Mouse (Mus musculus) lung, adult 18-20 months (tissue): ENCODE measurements around the gene Thrsp.
A peak's percentile ranks its signal among the peaks of the same experiment; 100 is the strongest.

ENCODE experiments used
- DNase-seq, 2 experiments: peaks; one replicate each; pipeline ENCODE4 v3.0.0; 2022; ENCODE audit warnings: mixed read lengths in 2 of 2

Gene Thrsp

GRCm38 (mm10) chr7:97416473-97416872, 1.1 kb downstream of the Thrsp start:
- DNase-seq = no peak

- no peak for DNase-seq
These were observed 2.4 kb downstream of the Thrsp start for GRCm38 (mm10) chr7:97414915-97415687.

- DNase-seq = peak in 1 of 2 experiments; percentile 31
These were observed 3.1 kb downstream of the Thrsp start for GRCm38 (mm10) chr7:97414426-97414825.

- DNase-seq = no peak
These were observed 3.5 kb downstream of the Thrsp start for GRCm38 (mm10) chr7:97413981-97414380.

GRCm38 (mm10) chr7:97411575-97411974, 6.0 kb downstream of the Thrsp start:
- DNase-seq = no peak

- no peak for DNase-seq
These were observed 6.4 kb downstream of the Thrsp start for GRCm38 (mm10) chr7:97411106-97411505.

GRCm38 (mm10) chr7:97407145-97407544, 10.4 kb downstream of the Thrsp start:
- DNase-seq = no peak

GRCm38 (mm10) chr7:97399960-97400715, 17.4 kb downstream of the Thrsp start, which contains the start of gene Ndufc2:
TSS of gene Ndufc2 (plus strand) at chr7:97400003.
- peak; percentile 72 to 74 for DNase-seq

GRCm38 (mm10) chr7:97398943-97399342, 18.6 kb downstream of the Thrsp start:
- no peak for DNase-seq

- DNase-seq = no peak
These were observed 23.2 kb downstream of the Thrsp start for GRCm38 (mm10) chr7:97394375-97394774.

- peak in 1 of 2 experiments; percentile 67 for DNase-seq
These were observed 25.5 kb downstream of the Thrsp start for GRCm38 (mm10) chr7:97392079-97392445.

GRCm38 (mm10) chr7:97391293-97392078, 26.0 kb downstream of the Thrsp start:
- peak; percentile 87 to 92 for DNase-seq

- no peak for DNase-seq
These were observed 29.0 kb downstream of the Thrsp start for GRCm38 (mm10) chr7:97388541-97388940.

- DNase-seq = no peak
These were observed 29.9 kb downstream of the Thrsp start for GRCm38 (mm10) chr7:97387561-97388147.

- no peak for DNase-seq
These were observed 30.6 kb downstream of the Thrsp start for GRCm38 (mm10) chr7:97386806-97387370.

- DNase-seq = peak; percentile 20 to 24
These were observed 31.3 kb downstream of the Thrsp start for GRCm38 (mm10) chr7:97386106-97386805.

- no peak for DNase-seq
These were observed 33.9 kb downstream of the Thrsp start for GRCm38 (mm10) chr7:97383496-97384132.

- no peak for DNase-seq
These were observed 34.9 kb downstream of the Thrsp start for GRCm38 (mm10) chr7:97382661-97383060.

- DNase-seq = no peak
These were observed 36.9 kb downstream of the Thrsp start for GRCm38 (mm10) chr7:97380500-97381123.

GRCm38 (mm10) chr7:97379304-97379703, 38.2 kb downstream of the Thrsp start:
- DNase-seq = no peak

- DNase-seq = no peak
These were observed 41.6 kb downstream of the Thrsp start for GRCm38 (mm10) chr7:97375906-97376305.
